ENCODE assay signal across 9 mouse cellular contexts in the genomic region with DNA sequence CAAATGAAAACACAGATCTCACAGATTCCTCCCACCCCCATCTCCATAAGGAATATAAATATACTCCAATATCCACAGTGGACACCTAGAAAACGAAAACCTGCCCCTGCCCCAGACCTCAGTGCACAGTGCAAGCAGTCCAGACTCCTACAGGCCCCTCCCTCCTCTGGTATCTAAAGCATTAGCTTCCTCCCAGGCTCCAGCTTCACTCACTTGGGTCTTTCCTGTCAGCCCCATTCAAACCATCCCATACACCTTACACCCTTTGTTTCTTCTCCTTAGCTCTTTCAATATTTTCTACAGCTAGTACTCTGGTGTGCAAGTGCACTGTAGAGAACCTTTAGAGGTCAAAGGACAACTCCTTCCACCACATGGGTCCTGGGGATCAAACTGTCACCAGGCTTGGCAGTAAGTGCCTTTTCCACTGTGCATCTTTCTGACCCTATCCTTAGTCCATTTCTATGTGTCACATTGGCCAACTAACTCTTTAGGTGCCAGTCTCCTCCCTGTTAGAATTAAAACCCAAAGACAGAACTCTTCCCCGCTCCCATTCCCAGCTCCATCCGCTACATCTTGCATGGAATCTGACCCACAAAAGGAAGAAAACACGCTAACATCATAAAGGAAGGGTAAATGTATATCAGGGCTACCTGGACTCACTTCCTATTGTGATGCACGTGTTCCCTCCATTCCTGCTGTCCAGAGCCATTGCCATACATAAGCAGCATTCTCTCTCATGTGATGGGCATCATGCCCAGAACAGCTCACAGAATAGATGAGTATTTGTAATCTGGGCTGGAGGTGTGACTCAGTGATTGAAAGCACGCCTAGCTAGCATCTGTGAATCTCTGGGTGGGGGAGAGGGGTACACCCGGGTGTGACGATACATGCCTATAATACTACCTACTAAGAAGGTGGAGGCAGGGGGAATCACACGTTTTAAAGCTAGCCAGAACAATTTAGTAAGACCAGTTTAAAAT. TPM values are rescaled to one million over a fixed set of nuclear protein-coding genes. Genes with fewer than 3 reads are reported as not detected.
A peak's percentile ranks its signal among the peaks of the same experiment; 100 is the strongest.
DNase-seq lines count a peak whose midpoint lies in the region; ATAC-seq lines count a peak whose summit lies in the region.
"Had no signal": no experiment of that assay in that cellular context is flagged by ENCODE, and none has a peak within 500 bp of the region (broad histone marks: within the 10 kb centered on the region; RNA-seq: fewer than 3 reads in every experiment).

No protein-coding gene starts in this region.

- peak overlapping the region; percentile 31; the same call in 1 of the 2 replicates for H3K9ac ChIP-seq in heart, embryonic 15.5 days
- no peak overlapping the region for H3K9ac ChIP-seq in midbrain, embryonic 14.5 days (replicated peaks; ENCODE audit: low read length)
- no peak overlapping the region for H3K9ac ChIP-seq in forebrain, embryonic 15.5 days (replicated peaks)
- H3K9ac ChIP-seq in stomach, embryonic 16.5 days (ENCODE audit: low read length), result no peak overlapping the region

- H3K4me3 ChIP-seq in heart, embryonic 15.5 days, result peak overlapping the region; percentile 86
- no peak overlapping the region for H3K4me3 ChIP-seq in midbrain, embryonic 14.5 days (replicated peaks; ENCODE audit: low read depth, low read length)
- H3K4me3 ChIP-seq in midbrain, embryonic 10.5 days, result no peak overlapping the region
- no peak overlapping the region for H3K4me3 ChIP-seq in forebrain, embryonic 15.5 days
- H3K4me3 ChIP-seq in stomach, embryonic 16.5 days (replicated peaks; ENCODE audit: low read length), result no peak overlapping the region
- H3K4me3 ChIP-seq: left cerebral cortex, adult 2 months had no signal

- no peak for ATAC-seq in heart, embryonic 15.5 days (replicated peaks; ENCODE audit: insufficient number of reproducible peaks, insufficient read depth, low FRiP score, low read depth)
- ATAC-seq in midbrain, embryonic 14.5 days (ENCODE audit: low FRiP score, low TSS enrichment), result no peak
- no peak for ATAC-seq in forebrain, embryonic 15.5 days (replicated peaks)
- no peak for ATAC-seq in stomach, embryonic 16.5 days (ENCODE audit: insufficient read depth, low FRiP score)
- ATAC-seq in activated CD4-positive, CD25-positive, alpha-beta regulatory T cell, adult 4 months, result no peak

- H3K9me3 ChIP-seq in heart, embryonic 15.5 days (replicated peaks), result no peaks in the 10 kb centered on the region
- no peaks in the 10 kb centered on the region for H3K9me3 ChIP-seq in midbrain, embryonic 14.5 days (ENCODE audit: control insufficient read depth, low read length)
- H3K9me3 ChIP-seq in midbrain, embryonic 10.5 days (replicated peaks), result 0 out of 2 replicates have a peak, but pooled peaks cover 3% of the 10 kb centered on the region
- H3K9me3 ChIP-seq in forebrain, embryonic 15.5 days, result no peaks in the 10 kb centered on the region
- H3K9me3 ChIP-seq in stomach, embryonic 16.5 days (replicated peaks; ENCODE audit: control insufficient read depth, low read length), result peaks cover 7% of the 10 kb centered on the region; the same call in 1 of the 2 replicates

- peak overlapping the region; percentile 100 for H3K27ac ChIP-seq in heart, embryonic 15.5 days
- 0 out of 2 replicates have a peak overlapping the region, but pooled peaks have one; percentile 14 for H3K27ac ChIP-seq in midbrain, embryonic 14.5 days (replicated peaks; ENCODE audit: low read depth, low read length)
- H3K27ac ChIP-seq in midbrain, embryonic 10.5 days (replicated peaks), result no peak overlapping the region
- H3K27ac ChIP-seq in forebrain, embryonic 15.5 days (replicated peaks), result peak overlapping the region; percentile 39
- H3K27ac ChIP-seq in stomach, embryonic 16.5 days (ENCODE audit: low read length), result peak overlapping the region; percentile 35; the same call in 1 of the 2 replicates
- H3K27ac ChIP-seq: left cerebral cortex, adult 2 months had no signal

- H3K36me3 ChIP-seq in heart, embryonic 15.5 days, result peaks cover 15% of the 10 kb centered on the region
- no peaks in the 10 kb centered on the region; the same call in 1 of the 2 replicates for H3K36me3 ChIP-seq in midbrain, embryonic 14.5 days (ENCODE audit: control insufficient read depth, insufficient read depth, low read length)
- H3K36me3 ChIP-seq in midbrain, embryonic 10.5 days, result peaks cover 59% of the 10 kb centered on the region
- no peaks in the 10 kb centered on the region for H3K36me3 ChIP-seq in forebrain, embryonic 15.5 days
- H3K36me3 ChIP-seq in stomach, embryonic 16.5 days (ENCODE audit: control insufficient read depth, insufficient read depth, low read length), result peaks cover 7% of the 10 kb centered on the region

- H3K4me2 ChIP-seq in heart, embryonic 15.5 days, result peak overlapping the region; percentile 88
- no peak overlapping the region for H3K4me2 ChIP-seq in midbrain, embryonic 14.5 days (ENCODE audit: low read length)
- H3K4me2 ChIP-seq in forebrain, embryonic 15.5 days (replicated peaks), result no peak overlapping the region; the same call in 1 of the 2 replicates
- no peak overlapping the region for H3K4me2 ChIP-seq in stomach, embryonic 16.5 days (ENCODE audit: low read depth, low read length)

- peaks cover 64% of the 10 kb centered on the region for H3K4me1 ChIP-seq in heart, embryonic 15.5 days (replicated peaks)
- H3K4me1 ChIP-seq in midbrain, embryonic 14.5 days (ENCODE audit: control insufficient read depth, insufficient read depth, low read length), result peaks cover 24% of the 10 kb centered on the region
- peaks cover 54% of the 10 kb centered on the region for H3K4me1 ChIP-seq in midbrain, embryonic 10.5 days
- H3K4me1 ChIP-seq in forebrain, embryonic 15.5 days, result peaks cover 45% of the 10 kb centered on the region
- H3K4me1 ChIP-seq in stomach, embryonic 16.5 days (ENCODE audit: control insufficient read depth, insufficient read depth, low read length), result peaks cover 31% of the 10 kb centered on the region

- intact Hi-C loops in heart, postnatal 14 days (cut with DNase I), result no loop called here

- WGBS in heart, embryonic 15.5 days, result 49% methylated on average over 9 of the region's 9 CpGs
- WGBS in midbrain, embryonic 14.5 days, result 83% methylated on average over 9 of the region's 9 CpGs
- 93% methylated on average over 9 of the region's 9 CpGs for WGBS in midbrain, embryonic 10.5 days
- WGBS in forebrain, embryonic 15.5 days, result 59% methylated on average over 9 of the region's 9 CpGs
- 62% methylated on average over 9 of the region's 9 CpGs for WGBS in stomach, embryonic 16.5 days

- no peak for DNase-seq in heart, postnatal 14 days
- peak; percentile 26 for DNase-seq in midbrain, embryonic 14.5 days
- no peak for DNase-seq in midbrain, embryonic 10.5 days (ENCODE audit: low spot score)
- DNase-seq in thymus, postnatal 36 days, result no peak

- no peaks in the 10 kb centered on the region for H3K27me3 ChIP-seq in heart, embryonic 15.5 days
- no peaks in the 10 kb centered on the region for H3K27me3 ChIP-seq in midbrain, embryonic 14.5 days (ENCODE audit: control insufficient read depth, insufficient read depth, low read length)
- peaks cover 2% of the 10 kb centered on the region; the same call in 1 of the 2 replicates for H3K27me3 ChIP-seq in midbrain, embryonic 10.5 days (ENCODE audit: low read depth, poor library complexity, severe bottlenecking)
- no peaks in the 10 kb centered on the region for H3K27me3 ChIP-seq in forebrain, embryonic 15.5 days
- H3K27me3 ChIP-seq in stomach, embryonic 16.5 days (ENCODE audit: control insufficient read depth, insufficient read depth, low read length), result no peaks in the 10 kb centered on the region

RNA-seq across cellular contexts. Expression of a gene that starts 3.8 kb away (rescaled TPM):
- 2,234 and 2,284 TPM in 2 replicates for polyA plus RNA-seq in heart, embryonic 15.5 days (2015; fragmentation: Nextera tagmentation; extraction: Ambion mirVana)
- 1,000 to 10,000 TPM; 1,322 to 1,446 TPM for total RNA-seq in heart, postnatal 14 days (2021)
- polyA plus RNA-seq in midbrain, embryonic 14.5 days (2014; fragmentation: Nextera tagmentation; extraction: Ambion mirVana), result 203 and 232 TPM in 2 replicates
- 428 and 429 TPM in 2 replicates for polyA plus RNA-seq in midbrain, embryonic 10.5 days (2016; fragmentation: Nextera tagmentation; extraction: Ambion mirVana)
- 299 and 300 TPM in 2 replicates for polyA plus RNA-seq in forebrain, embryonic 15.5 days (2015; fragmentation: Nextera tagmentation; extraction: Ambion mirVana)
- 606 and 633 TPM in 2 replicates for polyA plus RNA-seq in stomach, embryonic 16.5 days (2015; fragmentation: Nextera tagmentation; extraction: Ambion mirVana)
- polyA plus RNA-seq in activated CD4-positive, CD25-positive, alpha-beta regulatory T cell, adult 4 months (2017; shearing (Covaris generic)), result 10 to 100 TPM; 24.8 to 31.7 TPM
